Comparison of ENCODE assay signal across 8 mouse cellular contexts in genomic region chr16:91222171-91222642, GRCm38 (mm10). TPM values are rescaled to one million over a fixed set of nuclear protein-coding genes. Genes with fewer than 3 reads are reported as not detected.
DNase-seq lines count a peak whose midpoint lies in the region; ATAC-seq and TF ChIP-seq lines count a peak whose summit lies in the region.

No protein-coding gene starts in this region.

- no peaks in the 10 kb centered on the region for H3K36me3 ChIP-seq in hindbrain, embryonic 10.5 days
- H3K36me3 ChIP-seq in midbrain, embryonic 16.5 days (ENCODE audit: control insufficient read depth, insufficient read depth, low read length), result no peaks in the 10 kb centered on the region

- intact Hi-C loops in left cerebral cortex, adult 2 months (cut with DNase I), result loop anchor here (5.0 kb wide), 1 partner anchor 55 kb away; no protein-coding TSS in a partner anchor
- intact Hi-C loops in left cerebral cortex, postnatal 36 days (cut with DNase I), result loop anchor here (5.0 to 10.0 kb wide), 3 partner anchors 50 to 140 kb away; no protein-coding TSS in a partner anchor

- H3K4me2 ChIP-seq in midbrain, embryonic 16.5 days (ENCODE audit: low read length), result peak overlapping the region; percentile 43

- H3K9ac ChIP-seq in midbrain, embryonic 16.5 days (ENCODE audit: low read depth, low read length), result no peak overlapping the region

- H3K9me3 ChIP-seq in hindbrain, embryonic 10.5 days, result peaks cover 8% of the 10 kb centered on the region
- no peaks in the 10 kb centered on the region for H3K9me3 ChIP-seq in midbrain, embryonic 16.5 days (replicated peaks; ENCODE audit: control insufficient read depth, low read length, poor library complexity, severe bottlenecking)

- ATAC-seq in midbrain, embryonic 16.5 days, result no peak
- no peak for ATAC-seq in megakaryocyte-erythroid progenitor cell, adult 5-6 weeks (replicated peaks; ENCODE audit: low FRiP score, low TSS enrichment, poor library complexity, severe bottlenecking)

- H3K4me1 ChIP-seq in cortical plate, adult 2 months (ENCODE audit: control insufficient read depth, insufficient read depth, low read length), result no peaks in the 10 kb centered on the region
- H3K4me1 ChIP-seq in hindbrain, embryonic 10.5 days (replicated peaks), result peaks cover 60% of the 10 kb centered on the region
- peaks cover 29% of the 10 kb centered on the region for H3K4me1 ChIP-seq in midbrain, embryonic 16.5 days (ENCODE audit: control insufficient read depth, insufficient read depth, low read length)

- peaks cover 100% of the 10 kb centered on the region for H3K27me3 ChIP-seq in hindbrain, embryonic 10.5 days (ENCODE audit: insufficient read depth, poor library complexity, severe bottlenecking)
- H3K27me3 ChIP-seq in midbrain, embryonic 16.5 days (ENCODE audit: control insufficient read depth, insufficient read depth, low read depth, low read length), result peaks cover 63% of the 10 kb centered on the region

- no peak for DNase-seq in left cerebral cortex, adult 2 months (ENCODE audit: extremely low spot score in 1 of 2, low spot score in 2 of 2)
- DNase-seq in left cerebral cortex, postnatal 36 days (ENCODE audit: low spot score in 2 of 2), result no peak
- DNase-seq in hindbrain, embryonic 10.5 days (ENCODE audit: low spot score), result peak; percentile 43
- no peak for DNase-seq in urinary bladder, postnatal 36 days (ENCODE audit: low spot score in 2 of 2)
- no peak for DNase-seq in layer of hippocampus, postnatal 25 days (ENCODE audit: extremely low spot score in 1 of 2, low spot score in 1 of 2)

- TF ChIP-seq CTCF in left cerebral cortex, adult 2 months (IDR thresholded peaks at IDR 0.05), result no peak
- no peak for TF ChIP-seq CTCF in cortical plate, adult 2 months (IDR thresholded peaks at IDR 0.05; ENCODE audit: extremely low read depth, insufficient read depth, low read length)

- peak overlapping the region; percentile 28; the same call in 1 of the 2 replicates for H3K27ac ChIP-seq in left cerebral cortex, adult 2 months
- H3K27ac ChIP-seq in cortical plate, adult 2 months (ENCODE audit: insufficient read depth, low read length), result 0 out of 2 replicates have a peak overlapping the region, but pooled peaks have one; percentile 35
- no peak overlapping the region; the same call in 1 of the 2 replicates for H3K27ac ChIP-seq in hindbrain, embryonic 10.5 days
- H3K27ac ChIP-seq in midbrain, embryonic 16.5 days (ENCODE audit: low read length), result peak overlapping the region; percentile 54

- no peak for TF ChIP-seq POLR2A in cortical plate, adult 2 months (IDR thresholded peaks at IDR 0.05; ENCODE audit: extremely low read depth, insufficient read depth, low read length)

- H3K4me3 ChIP-seq in left cerebral cortex, adult 2 months, result peak overlapping the region; percentile 27; the same call in 1 of the 2 replicates
- peak overlapping the region; percentile 34; the same call in 1 of the 2 replicates for H3K4me3 ChIP-seq in cortical plate, adult 2 months (ENCODE audit: insufficient read depth, low read length)
- peak overlapping the region; percentile 35 for H3K4me3 ChIP-seq in hindbrain, embryonic 10.5 days
- peak overlapping the region; percentile 14 for H3K4me3 ChIP-seq in midbrain, embryonic 16.5 days (ENCODE audit: low read depth, low read length)

- 1% methylated on average over 25 of the region's 25 CpGs for WGBS in hindbrain, embryonic 10.5 days
- WGBS in midbrain, embryonic 16.5 days, result under 1% methylated on average over 25 of the region's 25 CpGs

RNA-seq across cellular contexts. Expression of gene Olig2, which starts 3.0 kb away (rescaled TPM):
- 10 to 100 TPM; 21.8 to 22.3 TPM for total RNA-seq in left cerebral cortex, adult 2 months (2021)
- 10 to 100 TPM; 22.1 to 27.1 TPM for total RNA-seq in left cerebral cortex, postnatal 36 days (2021)
- polyA plus RNA-seq in cortical plate, adult 2 months (2012; rRNA removed), result 32.9 and 37.9 TPM in 2 replicates
- 1.4 and 1.9 TPM in 2 replicates for polyA plus RNA-seq in hindbrain, embryonic 10.5 days (2016; fragmentation: Nextera tagmentation; extraction: Ambion mirVana)
- polyA plus RNA-seq in midbrain, embryonic 16.5 days (2015; fragmentation: Nextera tagmentation; extraction: Ambion mirVana), result 8.5 and 9.9 TPM in 2 replicates
- total RNA-seq in megakaryocyte-erythroid progenitor cell, adult 5-6 weeks (2014; fragmentation: Nextera tagmentation), result not detected in 2 replicates
- total RNA-seq in megakaryocyte-erythroid progenitor cell, adult 5-6 weeks (2017), result not detected in 2 replicates
- total RNA-seq in layer of hippocampus, postnatal 25 days (2021), result 10 to 100 TPM; 37.2 to 38.6 TPM

RNA-seq across cellular contexts. Expression of gene Olig1, which starts 47.4 kb away (rescaled TPM):
- 10 to 100 TPM; 77.1 to 84.7 TPM for total RNA-seq in left cerebral cortex, adult 2 months (2021)
- 100 to 1,000 TPM in 1 of 2 experiments, 10 to 100 TPM in 1; 99.3 to 114 TPM for total RNA-seq in left cerebral cortex, postnatal 36 days (2021)
- polyA plus RNA-seq in cortical plate, adult 2 months (2012; rRNA removed), result 202 and 230 TPM in 2 replicates
- polyA plus RNA-seq in hindbrain, embryonic 10.5 days (2016; fragmentation: Nextera tagmentation; extraction: Ambion mirVana), result 1.4 and 1.5 TPM in 2 replicates
- polyA plus RNA-seq in midbrain, embryonic 16.5 days (2015; fragmentation: Nextera tagmentation; extraction: Ambion mirVana), result 94.2 and 131 TPM in 2 replicates
- not detected in 2 replicates for total RNA-seq in megakaryocyte-erythroid progenitor cell, adult 5-6 weeks (2014; fragmentation: Nextera tagmentation)
- not detected in 2 replicates for total RNA-seq in megakaryocyte-erythroid progenitor cell, adult 5-6 weeks (2017)
- 100 to 1,000 TPM; 160 to 181 TPM for total RNA-seq in layer of hippocampus, postnatal 25 days (2021)

Comparison
In these comparisons a context has a peak if more than half of its experiments do, and no peak if none do; other contexts are left out.
1. RNA of gene Olig2, which starts 3.0 kb away (total RNA-seq): 37.2 to 38.6 TPM in layer of hippocampus, postnatal 25 days, 22.1 to 27.1 TPM in left cerebral cortex, postnatal 36 days and 21.8 to 22.3 TPM in left cerebral cortex, adult 2 months; not detected in megakaryocyte-erythroid progenitor cell, adult 5-6 weeks; every median in the first group is over 10 times any median in the second.
2. RNA of gene Olig1, which starts 47.4 kb away (total RNA-seq): 160 to 181 TPM in layer of hippocampus, postnatal 25 days, 99.3 to 114 TPM in left cerebral cortex, postnatal 36 days and 77.1 to 84.7 TPM in left cerebral cortex, adult 2 months; not detected in megakaryocyte-erythroid progenitor cell, adult 5-6 weeks; every median in the first group is over 10 times any median in the second.
3. Peak in every context shown above with its lines, with median percentiles within 50 percentile points of each other: H3K4me3 ChIP-seq.